Mouse (Mus musculus) lung, postnatal 0 days (tissue): ENCODE measurements around the gene Nhp2. TPM values are rescaled to one million over a fixed set of nuclear protein-coding genes. Genes with fewer than 3 reads are reported as not detected.

ENCODE experiments used
- ATAC-seq: fragments of 200-750 bp; cut with Nextera tagmentation; 2 replicates; pipeline ENCODE4 v1.8.0; 2017; ENCODE audit warnings: moderate library complexity
- DNase-seq: peaks from one replicate; pipeline ENCODE4 v3.0.0-alpha.2; 2016; ENCODE audit warnings: low spot score
- H3K27ac ChIP-seq: fragments of 300-500 bp; sonication (generic); 2 replicates; pipeline ENCODE4 v1.5.1; 2014; ENCODE audit warnings: antibody characterized with exemption, mild to moderate bottlenecking, low read length, mixed read lengths
- H3K27me3 ChIP-seq: fragments of 300-500 bp; sonication (generic); replicated peaks from 2 replicates; pipeline ENCODE4 v1.6.1; 2014; ENCODE audit warnings: low read length, mixed read lengths; ENCODE audit not compliant: insufficient read depth
- H3K36me3 ChIP-seq: fragments of 300-500 bp; sonication (generic); 2 replicates; pipeline ENCODE4 v1.6.1; 2014; ENCODE audit warnings: low read length, mixed read lengths; ENCODE audit not compliant: insufficient read depth
- H3K4me1 ChIP-seq: fragments of 300-500 bp; sonication (generic); 2 replicates; pipeline ENCODE4 v1.6.1; 2014; ENCODE audit warnings: antibody characterized with exemption, low read depth, low read length, mixed read lengths; ENCODE audit not compliant: insufficient read depth
- H3K4me2 ChIP-seq: fragments of 300-500 bp; sonication (generic); replicated peaks from 2 replicates; pipeline ENCODE4 v1.6.1; 2014; ENCODE audit warnings: low read depth, mild to moderate bottlenecking, low read length, moderate library complexity, mixed read lengths
- H3K4me3 ChIP-seq: fragments of 300-500 bp; sonication (generic); 2 replicates; pipeline ENCODE4 v1.5.1; 2014; ENCODE audit warnings: low read depth, low read length
- H3K9ac ChIP-seq: fragments of 300-500 bp; sonication (generic); replicated peaks from 2 replicates; pipeline ENCODE4 v1.6.1; 2014; ENCODE audit warnings: low read depth, mild to moderate bottlenecking
- H3K9me3 ChIP-seq: fragments of 300-500 bp; sonication (generic); 2 replicates; pipeline ENCODE4 v1.6.1; 2016; ENCODE audit warnings: low read length, mixed read lengths
- CTCF ChIP-seq: IDR thresholded peaks from 2 replicates; pipeline ENCODE4 v1.5.1; 2016; ENCODE audit warnings: antibody characterized with exemption, mild to moderate bottlenecking
- EP300 ChIP-seq: IDR thresholded peaks from 2 replicates; pipeline ENCODE4 v1.6.1; 2016; ENCODE audit warnings: antibody characterized with exemption, mild to moderate bottlenecking, control low read depth
- WGBS: fragments of 180-500 bp; shearing (Covaris S2); extraction: QIAGEN DNeasy Blood & Tissue Kit; methylation state at CpG from one replicate; pipeline ENCODE4 v1.1.7; 2014; 5-methylcytosine and 5-hydroxymethylcytosine counted together
- polyA plus RNA-seq: library from polyadenylated mRNA; unstranded; fragments of >200 nt; fragmentation: Nextera tagmentation; extraction: Ambion mirVana; gene quantifications from 2 replicates; pipeline ENCODE4 v1.2.1, GENCODE M21; 2015

Gene Nhp2
- polyA plus RNA-seq, 1 experiment from 2014 or later, result 67.2 TPM

GRCm38 (mm10) chr11:51597553-51597952, 22.0 kb upstream of the Nhp2 start:
- DNase-seq (no peak), ATAC-seq (no peak)
- TF ChIP-seq EP300, result no peak
- no peak for TF ChIP-seq CTCF
- H3K27me3 ChIP-seq, result no peaks in the 10 kb centered on the region
- H3K27ac ChIP-seq, result no peak overlapping the region
- no peak overlapping the region for H3K4me2 ChIP-seq
- 60% methylated on average over 2 of the region's 2 CpGs for WGBS
- H3K4me3 ChIP-seq, result no peak overlapping the region
- H3K9ac ChIP-seq, result no peak overlapping the region
- H3K4me1 ChIP-seq, result no peaks in the 10 kb centered on the region
- peaks cover 63% of the 10 kb centered on the region for H3K36me3 ChIP-seq
- no peaks in the 10 kb centered on the region for H3K9me3 ChIP-seq

GRCm38 (mm10) chr11:51602253-51602652, 17.3 kb upstream of the Nhp2 start:
- Histone ChIP-seq H3K4me2 (no peak overlapping the region), H3K27ac (no peak overlapping the region), H3K4me3 (no peak overlapping the region), H3K36me3 (peaks cover 34% of the 10 kb centered on the region; the same call in 1 of the 2 replicates), H3K4me1 (no peaks in the 10 kb centered on the region; the same call in 1 of the 2 replicates), H3K27me3 (no peaks in the 10 kb centered on the region), H3K9me3 (no peaks in the 10 kb centered on the region), H3K9ac (no peak overlapping the region)
- ATAC-seq, result no peak
- no peak for TF ChIP-seq EP300
- no peak for TF ChIP-seq CTCF
- 80% methylated on average over 3 of the region's 3 CpGs for WGBS
- no peak for DNase-seq

- peak overlapping the region; percentile 88 for H3K9ac ChIP-seq
- H3K4me3 ChIP-seq, result peak overlapping the region; percentile 93
- TF ChIP-seq CTCF (no peak), EP300 (0 out of 2 replicates have a peak, but pooled peaks have one; percentile 8)
- DNase-seq (peak; percentile 97), ATAC-seq (peak; percentile 87)
- WGBS, result 1% methylated on average over 67 of the region's 81 CpGs
- no peaks in the 10 kb centered on the region for H3K9me3 ChIP-seq
- peaks cover 25% of the 10 kb centered on the region; the same call in 1 of the 2 replicates for H3K36me3 ChIP-seq
- H3K27ac ChIP-seq, result peak overlapping the region; percentile 96
- no peaks in the 10 kb centered on the region for H3K27me3 ChIP-seq
- no peaks in the 10 kb centered on the region; the same call in 1 of the 2 replicates for H3K4me1 ChIP-seq
- peak overlapping the region; percentile 68 for H3K4me2 ChIP-seq
Measured at GRCm38 (mm10) chr11:51605602-51606446, 13.7 kb upstream of the Nhp2 start.

- H3K9ac ChIP-seq, result peak within 1 kb of the TSS; percentile 88
- DNase-seq (peak; percentile 98), ATAC-seq (peak; percentile 92)
- peak within 1 kb of the TSS; percentile 96 for H3K27ac ChIP-seq
- no peaks in the 10 kb centered on the region; the same call in 1 of the 2 replicates for H3K4me1 ChIP-seq
- no peaks in the 10 kb centered on the region for H3K27me3 ChIP-seq
- TF ChIP-seq EP300 (peak; percentile 30; the same call in 1 of the 2 replicates), CTCF (no peak)
- H3K4me3 ChIP-seq, result peak within 1 kb of the TSS; percentile 93
- peaks cover 18% of the 10 kb centered on the region; the same call in 1 of the 2 replicates for H3K36me3 ChIP-seq
- peak within 1 kb of the TSS; percentile 68 for H3K4me2 ChIP-seq
- no peaks in the 10 kb centered on the region for H3K9me3 ChIP-seq
- 2% methylated on average over 78 of the region's 91 CpGs for WGBS
Measured at GRCm38 (mm10) chr11:51606447-51607095, 13.0 kb upstream of the Nhp2 start, which contains the start of gene Hnrnpab. TSS of gene Hnrnpab (minus strand) at chr11:51606847.

- H3K36me3 ChIP-seq, result peaks cover 12% of the 10 kb centered on the region; the same call in 1 of the 2 replicates
- no peak for DNase-seq
- no peak for TF ChIP-seq EP300
- TF ChIP-seq CTCF, result no peak
- H3K4me2 ChIP-seq, result peak overlapping the region; percentile 68
- no peaks in the 10 kb centered on the region for H3K9me3 ChIP-seq
- WGBS, result 7% methylated on average over 15 of the region's 15 CpGs
- H3K4me3 ChIP-seq, result peak overlapping the region; percentile 93
- H3K4me1 ChIP-seq, result no peaks in the 10 kb centered on the region; the same call in 1 of the 2 replicates
- no peaks in the 10 kb centered on the region for H3K27me3 ChIP-seq
- H3K9ac ChIP-seq, result peak overlapping the region; percentile 72
- H3K27ac ChIP-seq, result peak overlapping the region; percentile 96
- peak; percentile 23 for ATAC-seq
Measured at GRCm38 (mm10) chr11:51607096-51607738, 12.3 kb upstream of the Nhp2 start.
